Mouse (Mus musculus) spleen, postnatal 4 days (tissue): ENCODE data around the gene Gm20825.
"Not testable (repeated sequence)": the region's sequence is repeated elsewhere in the genome, so short reads cannot be mapped to it uniquely, and the experiment has no call there.

Experiments
- DNase-seq, 2 experiments: peaks; one replicate each; pipeline ENCODE4 v3.0.0; 2022; ENCODE audit warnings: low spot score in 2 of 2

Gene Gm20825

DNA sequence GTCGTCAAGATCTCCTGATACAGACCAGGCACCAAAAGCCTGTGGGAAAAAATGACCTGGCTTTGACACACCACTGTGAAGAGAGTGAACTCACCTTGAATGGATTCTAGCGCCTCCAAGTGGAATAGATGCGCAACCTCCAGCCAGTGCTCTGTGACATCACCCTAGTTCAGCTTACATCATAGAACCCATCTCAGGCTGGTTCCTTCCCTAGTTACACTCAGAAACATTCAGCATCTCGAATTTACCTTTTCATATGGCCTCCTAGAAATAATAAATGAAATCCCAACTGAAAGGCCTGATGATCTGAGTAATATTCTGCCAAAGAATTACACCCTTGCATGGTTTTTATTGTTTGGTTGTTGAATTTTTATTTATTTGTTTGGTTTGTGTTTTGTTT is at the start of gene Gm20825:
Gene Gm20825 (minus strand): TSS at position 101 of the 400 bp plus-strand sequence.
- DNase-seq = not testable (repeated sequence)
